Mouse (Mus musculus) kidney, postnatal 0 days (tissue): ENCODE results near the gene Rho. TPM values are rescaled to one million over a fixed set of nuclear protein-coding genes. Genes with fewer than 3 reads are reported as not detected.

ENCODE experiments used
- ATAC-seq: fragments of 200-750 bp; cut with Nextera tagmentation; replicated peaks from 2 replicates; pipeline ENCODE4 v1.8.0; 2017; ENCODE audit warnings: low read depth, moderate number of reproducible peaks, moderate TSS enrichment, moderate library complexity; ENCODE audit not compliant: low FRiP score
- DNase-seq: peaks from one replicate; pipeline ENCODE4 v3.0.0-alpha.2; 2016; ENCODE audit warnings: low spot score
- H3K27ac ChIP-seq: fragments of 300-500 bp; sonication (generic); 2 replicates; pipeline ENCODE4 v1.5.1; 2014; ENCODE audit warnings: mild to moderate bottlenecking
- H3K27me3 ChIP-seq: fragments of 300-500 bp; sonication (generic); 2 replicates; pipeline ENCODE4 v1.6.1; 2014; ENCODE audit warnings: low read length, mixed read lengths; ENCODE audit not compliant: insufficient read depth
- H3K36me3 ChIP-seq: fragments of 300-500 bp; sonication (generic); 2 replicates; pipeline ENCODE4 v1.6.1; 2014; ENCODE audit warnings: low read length, mixed read lengths; ENCODE audit not compliant: insufficient read depth
- H3K4me1 ChIP-seq: fragments of 300-500 bp; sonication (generic); replicated peaks from 2 replicates; pipeline ENCODE4 v1.6.1; 2014; ENCODE audit warnings: antibody characterized with exemption, low read length, mixed read lengths; ENCODE audit not compliant: insufficient read depth
- H3K4me2 ChIP-seq: fragments of 300-500 bp; sonication (generic); 2 replicates; pipeline ENCODE4 v1.6.1; 2014; ENCODE audit warnings: mild to moderate bottlenecking, low read length, moderate library complexity, mixed read lengths
- H3K4me3 ChIP-seq: fragments of 300-500 bp; sonication (generic); replicated peaks from 2 replicates; pipeline ENCODE4 v1.5.1; 2014; ENCODE audit warnings: low read depth, low read length
- H3K9ac ChIP-seq: fragments of 300-500 bp; sonication (generic); 2 replicates; pipeline ENCODE4 v1.6.1; 2014; ENCODE audit warnings: low read depth, low read length
- H3K9me3 ChIP-seq: fragments of 300-500 bp; sonication (generic); replicated peaks from 2 replicates; pipeline ENCODE4 v1.6.1; 2016; ENCODE audit warnings: low read length, inconsistent platforms, mixed read lengths
- CTCF ChIP-seq: IDR thresholded peaks from 2 replicates; pipeline ENCODE4 v1.5.1; 2016; ENCODE audit warnings: antibody characterized with exemption, low read depth, mild to moderate bottlenecking, moderate library complexity
- WGBS: fragments of 180-500 bp; shearing (Covaris S2); extraction: QIAGEN DNeasy Blood & Tissue Kit; methylation state at CpG from one replicate; pipeline ENCODE4 v1.1.7; 2014; 5-methylcytosine and 5-hydroxymethylcytosine counted together
- polyA plus RNA-seq: library from polyadenylated mRNA; unstranded; fragments of >200 nt; fragmentation: Nextera tagmentation; extraction: Ambion mirVana; gene quantifications from 2 replicates; pipeline ENCODE4 v1.2.1, GENCODE M21; 2015

Rho gene
- polyA plus RNA-seq, 1 experiment from 2014 or later: not detected

DNA sequence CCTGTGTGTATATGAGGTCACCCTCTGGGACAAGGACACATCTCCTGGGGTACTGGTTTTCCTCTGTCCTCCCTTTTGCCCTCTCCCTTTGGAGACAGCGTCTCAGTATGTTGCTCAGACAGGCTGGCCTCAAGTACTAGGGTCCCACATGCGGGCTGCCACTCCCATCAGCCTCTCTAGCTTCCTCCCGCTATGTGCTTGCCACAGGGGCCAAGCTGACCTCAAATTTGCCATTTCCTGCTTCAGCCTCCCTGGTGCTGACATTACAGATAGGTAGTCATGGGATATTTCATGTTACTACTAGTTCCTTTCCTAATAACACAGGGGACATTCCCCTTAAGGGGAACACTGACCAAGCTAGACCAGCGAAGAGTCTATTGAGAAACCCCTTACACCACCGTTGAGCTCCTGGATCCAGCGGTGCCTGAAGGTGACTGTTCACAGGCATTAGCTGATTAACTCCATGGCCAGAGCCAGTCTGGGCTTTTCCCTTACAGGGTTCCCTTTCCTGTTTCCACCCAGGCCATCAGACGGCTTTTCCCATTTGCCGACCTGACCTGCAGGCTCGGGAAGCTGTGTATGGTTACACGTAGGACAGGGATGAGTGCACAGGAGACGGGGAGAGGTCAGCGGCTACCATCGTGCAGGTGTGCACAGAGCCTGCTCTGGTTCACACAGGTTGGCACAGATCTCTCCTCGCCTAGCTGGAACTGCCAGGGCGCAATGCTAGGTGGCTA is 41.8 kb downstream of the Rho start:
- Histone ChIP-seq H3K9ac (no peak overlapping the region), H3K4me1 (peaks cover 15% of the 10 kb centered on the region), H3K9me3 (no peaks in the 10 kb centered on the region), H3K4me3 (no peak overlapping the region), H3K4me2 (no peak overlapping the region), H3K27me3 (no peaks in the 10 kb centered on the region), H3K27ac (no peak overlapping the region), H3K36me3 (peaks cover 35% of the 10 kb centered on the region)
- WGBS: 60% methylated on average over 15 of the region's 15 CpGs
- ATAC-seq (no peak), DNase-seq (no peak)
- TF ChIP-seq CTCF: no peak

DNA sequence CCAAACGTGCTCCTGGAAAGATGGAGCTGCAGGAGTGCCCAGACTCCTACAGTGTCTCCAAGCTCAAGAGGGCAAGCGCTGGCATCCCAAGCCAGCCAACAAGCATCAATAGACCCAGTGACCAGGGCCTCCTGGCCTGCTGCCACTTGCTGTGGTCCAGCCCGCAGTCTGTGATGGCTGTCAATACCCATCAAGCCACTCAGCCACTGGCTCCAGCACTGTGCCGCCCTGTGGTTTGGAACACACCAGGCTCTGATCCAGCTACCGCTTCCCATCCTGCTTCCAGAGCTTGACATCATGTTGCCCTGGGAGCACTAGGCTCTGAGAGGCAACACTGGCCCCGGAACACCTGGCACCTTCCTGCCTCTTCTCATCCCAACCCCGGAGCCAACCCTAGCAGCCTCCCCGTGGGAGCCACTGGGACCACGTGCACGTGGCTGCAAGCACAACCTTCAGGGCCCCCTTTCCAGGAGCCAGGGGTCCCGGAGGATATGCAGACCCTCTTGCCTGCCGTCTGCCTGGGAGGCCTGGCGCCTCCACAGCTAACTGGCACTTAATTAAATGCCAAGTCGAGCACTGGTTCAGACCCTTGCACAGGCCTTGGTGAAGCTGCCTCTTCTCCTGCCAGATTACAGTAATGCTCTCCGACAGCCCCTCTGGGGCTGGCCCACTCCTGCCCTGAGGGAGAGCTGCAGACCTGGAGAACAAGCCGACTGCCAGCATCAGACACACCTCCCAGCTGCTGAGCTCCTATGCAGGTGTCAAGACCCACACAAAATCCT is 42.5 kb downstream of the Rho start:
- H3K27me3 ChIP-seq: no peaks in the 10 kb centered on the region
- no peak overlapping the region for H3K4me3 ChIP-seq
- DNase-seq (no peak), ATAC-seq (no peak; the same call in 1 of the 2 replicates)
- H3K9me3 ChIP-seq: no peaks in the 10 kb centered on the region
- no peak overlapping the region for H3K9ac ChIP-seq
- no peak overlapping the region for H3K27ac ChIP-seq
- peaks cover 35% of the 10 kb centered on the region for H3K36me3 ChIP-seq
- no peak overlapping the region for H3K4me2 ChIP-seq
- no peak for TF ChIP-seq CTCF
- 74% methylated on average over 16 of the region's 16 CpGs for WGBS
- peaks cover 15% of the 10 kb centered on the region for H3K4me1 ChIP-seq

DNA sequence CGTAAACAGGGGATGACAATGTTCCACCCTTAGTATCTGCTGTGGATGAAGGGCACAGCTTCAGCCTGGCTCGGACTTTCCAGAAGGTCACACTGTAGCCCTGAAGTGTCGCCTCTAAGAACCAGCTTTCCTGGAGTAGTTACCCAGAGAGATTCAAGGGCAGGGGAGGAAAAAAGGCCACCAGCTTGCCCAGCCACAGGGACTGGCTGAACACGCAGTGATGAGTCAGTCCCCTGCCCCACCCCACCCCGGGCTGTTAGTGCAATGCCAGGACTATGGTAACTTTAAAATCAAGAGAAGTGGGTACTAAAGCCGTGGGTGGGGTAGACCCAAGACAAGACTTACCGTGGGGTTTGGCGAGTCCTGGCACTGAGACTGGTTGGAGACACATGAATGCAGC is 44.1 kb downstream of the Rho start:
- Histone ChIP-seq H3K9ac (no peak overlapping the region), H3K4me2 (no peak overlapping the region), H3K4me1 (peaks cover 15% of the 10 kb centered on the region), H3K9me3 (no peaks in the 10 kb centered on the region), H3K27me3 (no peaks in the 10 kb centered on the region), H3K4me3 (no peak overlapping the region), H3K27ac (no peak overlapping the region), H3K36me3 (peaks cover 29% of the 10 kb centered on the region)
- ATAC-seq (no peak), DNase-seq (no peak)
- TF ChIP-seq CTCF: no peak
- WGBS: 84% methylated on average over 8 of the region's 8 CpGs

DNA sequence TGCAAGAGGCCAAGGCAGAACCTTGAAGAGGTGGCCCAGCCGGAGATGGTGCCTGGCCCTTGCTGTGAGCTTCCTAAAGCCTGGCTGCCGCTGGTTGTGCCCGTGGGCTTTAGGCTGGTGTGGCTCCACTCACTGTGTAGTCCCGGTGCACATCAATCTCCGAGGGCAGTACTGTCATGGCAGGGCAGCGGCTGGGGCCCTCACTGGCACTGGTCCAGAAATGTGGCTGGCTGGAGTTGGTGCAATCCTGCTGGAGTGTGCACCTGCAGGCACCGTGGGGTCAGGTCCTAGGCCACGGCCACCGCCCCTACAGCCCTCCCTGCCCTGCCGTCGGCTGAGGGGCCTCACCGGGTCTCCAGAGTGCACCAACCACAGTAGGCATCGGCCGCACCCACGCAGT is 46.3 kb downstream of the Rho start:
- H3K4me1 ChIP-seq: peaks cover 14% of the 10 kb centered on the region
- no peak for TF ChIP-seq CTCF
- DNase-seq: no peak
- H3K9ac ChIP-seq: no peak overlapping the region
- no peak overlapping the region for H3K27ac ChIP-seq
- 61% methylated on average over 15 of the region's 15 CpGs for WGBS
- H3K4me3 ChIP-seq: no peak overlapping the region
- no peak overlapping the region for H3K4me2 ChIP-seq
- H3K27me3 ChIP-seq: no peaks in the 10 kb centered on the region
- ATAC-seq: no peak
- H3K9me3 ChIP-seq: no peaks in the 10 kb centered on the region
- peaks cover 29% of the 10 kb centered on the region for H3K36me3 ChIP-seq

DNA sequence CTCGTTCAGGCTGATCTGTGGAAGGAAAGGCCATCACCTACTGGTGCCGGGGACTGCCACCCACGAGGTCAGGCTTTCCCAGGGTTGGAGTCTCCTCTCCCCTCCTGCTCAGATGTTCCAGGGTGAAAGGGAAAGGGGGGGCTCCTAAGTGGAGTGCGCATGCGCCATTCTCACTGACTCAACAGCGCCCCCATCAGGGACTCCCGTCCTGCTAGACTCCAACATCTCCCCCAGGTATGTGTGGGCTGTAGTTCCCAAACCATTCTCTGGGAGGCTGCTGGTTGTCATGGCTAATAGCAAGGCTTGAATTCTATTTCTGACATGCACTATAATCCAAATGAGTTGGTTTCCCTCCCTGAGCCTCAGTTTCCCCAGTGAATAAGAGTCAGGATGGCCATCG is 47.0 kb downstream of the Rho start:
- peaks cover 29% of the 10 kb centered on the region for H3K36me3 ChIP-seq
- no peak overlapping the region for H3K9ac ChIP-seq
- H3K27ac ChIP-seq: no peak overlapping the region
- H3K4me1 ChIP-seq: peaks cover 13% of the 10 kb centered on the region
- TF ChIP-seq CTCF: peak; percentile 36; the same call in 1 of the 2 replicates
- ATAC-seq (no peak), DNase-seq (no peak)
- H3K4me2 ChIP-seq: no peak overlapping the region
- H3K9me3 ChIP-seq: no peaks in the 10 kb centered on the region
- no peaks in the 10 kb centered on the region for H3K27me3 ChIP-seq
- 78% methylated on average over 8 of the region's 8 CpGs for WGBS
- no peak overlapping the region for H3K4me3 ChIP-seq

DNA sequence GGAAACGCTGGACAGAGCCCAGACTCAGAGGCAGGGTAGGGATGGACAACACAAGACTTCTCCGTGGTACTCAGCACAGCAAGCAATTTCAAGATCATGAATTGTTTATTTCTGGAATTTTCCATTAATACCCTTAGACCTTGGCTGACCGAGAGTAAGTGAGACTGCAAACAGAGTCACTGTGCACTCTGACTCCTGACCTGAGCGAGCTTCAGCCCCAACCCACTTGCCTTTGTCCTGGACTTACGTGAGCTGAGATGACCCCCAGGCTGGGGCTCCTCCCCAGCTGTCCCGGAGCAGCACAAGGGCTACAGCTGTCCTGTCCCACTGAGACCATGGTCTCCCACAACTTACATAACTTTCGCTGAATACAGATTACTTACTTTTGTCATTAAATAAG is 51.3 kb downstream of the Rho start:
- H3K9me3 ChIP-seq: no peaks in the 10 kb centered on the region
- no peak for TF ChIP-seq CTCF
- 0 out of 2 replicates have a peak overlapping the region, but pooled peaks have one; percentile 35 for H3K9ac ChIP-seq
- peak overlapping the region; percentile 42 for H3K4me2 ChIP-seq
- 29% methylated on average over 7 of the region's 7 CpGs for WGBS
- DNase-seq (peak; percentile 75), ATAC-seq (0 out of 2 replicates have a peak, but pooled peaks have one; percentile 38)
- peaks cover 48% of the 10 kb centered on the region for H3K4me1 ChIP-seq
- H3K36me3 ChIP-seq: peaks cover 7% of the 10 kb centered on the region; the same call in 1 of the 2 replicates
- no peak overlapping the region for H3K4me3 ChIP-seq
- no peaks in the 10 kb centered on the region for H3K27me3 ChIP-seq
- H3K27ac ChIP-seq: peak overlapping the region; percentile 89
